Mouse (Mus musculus): ENCODE results near the gene Gm20661. TPM values are rescaled to one million over a fixed set of nuclear protein-coding genes. Genes with fewer than 3 reads are reported as not detected.
A peak's percentile ranks its signal among the peaks of the same experiment; 100 is the strongest.

Gm20661 gene
- 0.58 and 1.8 TPM in 2 replicates for polyA plus RNA-seq (2014; fragmentation: Nextera tagmentation; extraction: Ambion mirVana)

DNA sequence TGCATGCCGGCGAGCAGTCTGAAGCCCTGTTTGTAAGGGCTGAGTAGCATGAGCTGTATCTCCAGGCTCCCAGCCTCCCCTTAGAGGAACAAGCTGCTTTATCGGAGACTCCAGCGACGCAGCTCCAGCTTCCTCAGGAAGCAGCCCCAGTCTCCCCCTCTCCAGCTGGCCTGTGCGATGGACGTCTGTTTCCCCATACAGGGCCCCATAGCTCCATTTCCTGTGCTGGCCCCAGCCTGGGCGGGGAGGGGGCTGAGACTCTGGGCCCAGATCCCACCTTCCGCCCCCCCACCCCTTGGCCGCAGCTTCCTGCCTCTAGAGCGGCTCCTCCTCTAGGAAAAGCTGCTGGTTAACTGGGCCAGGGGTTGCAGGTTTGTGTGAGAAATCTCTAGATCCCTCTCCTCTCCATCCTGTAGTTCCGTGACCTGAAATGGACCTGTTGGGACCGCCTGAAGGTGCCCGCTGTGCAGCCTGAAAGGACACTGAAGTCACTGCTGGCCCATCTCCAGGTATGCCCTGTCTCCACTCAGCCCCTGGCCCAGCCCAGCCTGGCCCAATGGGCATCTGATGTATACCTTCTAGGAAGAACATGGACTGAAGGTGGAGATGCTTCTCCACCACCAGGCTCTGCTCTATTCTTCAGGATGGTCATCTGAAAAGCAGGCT is at the start of gene Gm20661:
TSS of gene Gm20661 (plus strand) at position 378 of the 666 bp plus-strand sequence.
- 0 out of 2 replicates have a peak, but pooled peaks have one; percentile 12 for ATAC-seq (ENCODE audit: low read depth)
- H3K27ac ChIP-seq (ENCODE audit: low read depth, low read length) = peak within 1 kb of the TSS; percentile 82
- 0 out of 2 replicates have a peak within 1 kb of the TSS, but pooled peaks have one; percentile 29 for H3K9ac ChIP-seq (replicated peaks; ENCODE audit: low read depth, low read length)
- 56% methylated on average over 14 of the region's 14 CpGs for WGBS
- H3K4me3 ChIP-seq (ENCODE audit: low read depth, low read length) = peak within 1 kb of the TSS; percentile 46; the same call in 1 of the 2 replicates
- no peaks in the 10 kb centered on the region for H3K36me3 ChIP-seq (ENCODE audit: control insufficient read depth, insufficient read depth, low read length)
- no peaks in the 10 kb centered on the region for H3K9me3 ChIP-seq (ENCODE audit: control insufficient read depth, low read length)
- no peaks in the 10 kb centered on the region for H3K4me1 ChIP-seq (ENCODE audit: control insufficient read depth, insufficient read depth, low read length)
- H3K27me3 ChIP-seq (ENCODE audit: control insufficient read depth, insufficient read depth, low read length) = peaks cover 9% of the 10 kb centered on the region
- peak within 1 kb of the TSS; percentile 67; the same call in 1 of the 2 replicates for H3K4me2 ChIP-seq (ENCODE audit: low read depth, low read length)

DNA sequence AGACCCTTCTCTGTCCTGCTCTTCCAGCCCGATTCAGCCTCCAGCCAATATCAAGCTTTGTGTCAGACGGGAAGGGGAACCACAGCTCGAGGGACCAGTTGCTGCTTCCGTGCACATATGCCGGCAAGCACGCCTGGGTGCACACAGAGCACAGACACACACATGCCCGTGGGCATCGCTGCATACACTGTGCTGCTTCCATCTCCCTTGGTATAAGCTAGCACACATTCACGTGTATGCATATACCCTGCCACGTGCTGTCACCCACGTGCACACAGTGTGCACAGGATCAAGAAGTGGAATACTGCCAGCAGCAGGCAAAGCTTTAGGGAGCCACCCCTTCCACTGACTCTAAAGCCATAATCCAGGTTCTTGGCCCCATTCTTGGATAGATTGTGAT is 48.7 kb upstream of the Gm20661 start:
- H3K27ac ChIP-seq (ENCODE audit: low read depth, low read length) = no peak overlapping the region
- H3K4me2 ChIP-seq (ENCODE audit: low read depth, low read length) = no peak overlapping the region
- H3K36me3 ChIP-seq (ENCODE audit: control insufficient read depth, insufficient read depth, low read length) = no peaks in the 10 kb centered on the region
- H3K4me3 ChIP-seq (ENCODE audit: low read depth, low read length) = no peak overlapping the region
- 69% methylated on average over 11 of the region's 11 CpGs for WGBS
- no peak overlapping the region for H3K9ac ChIP-seq (replicated peaks; ENCODE audit: low read depth, low read length)
- no peak for ATAC-seq (ENCODE audit: low read depth)
- H3K9me3 ChIP-seq (ENCODE audit: control insufficient read depth, low read length) = no peaks in the 10 kb centered on the region
- no peaks in the 10 kb centered on the region; the same call in 1 of the 2 replicates for H3K27me3 ChIP-seq (ENCODE audit: control insufficient read depth, insufficient read depth, low read length)
- peaks cover 13% of the 10 kb centered on the region for H3K4me1 ChIP-seq (ENCODE audit: control insufficient read depth, insufficient read depth, low read length)

DNA sequence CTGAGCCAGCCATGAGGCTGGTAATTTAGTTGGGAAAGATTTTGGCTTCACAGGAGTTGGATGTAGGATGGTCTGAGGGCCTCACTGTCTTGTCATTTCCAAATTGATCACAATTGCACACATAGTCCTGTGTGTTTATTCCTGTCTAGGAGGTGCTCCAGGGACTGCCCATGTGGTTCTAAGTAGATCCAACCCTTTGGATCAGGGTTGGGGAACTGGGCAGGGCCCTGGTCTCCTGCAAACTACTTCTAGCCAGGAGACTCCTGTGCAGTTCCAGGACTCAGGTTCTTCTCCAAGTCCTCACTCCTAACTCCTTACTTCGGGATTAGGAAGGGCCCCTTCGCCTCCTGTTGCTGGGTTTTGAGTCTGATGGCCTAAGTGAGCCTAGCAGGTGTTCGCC is 47.5 kb upstream of the Gm20661 start, which contains the start of gene Camkv:
TSS of gene Camkv (plus strand) at position 301 of the 400 bp plus-strand sequence.
- Histone ChIP-seq H3K27me3 (ENCODE audit: control insufficient read depth, insufficient read depth, low read length) (no peaks in the 10 kb centered on the region; the same call in 1 of the 2 replicates), H3K4me3 (ENCODE audit: low read depth, low read length) (peak within 1 kb of the TSS; percentile 43), H3K9me3 (ENCODE audit: control insufficient read depth, low read length) (no peaks in the 10 kb centered on the region), H3K9ac (replicated peaks; ENCODE audit: low read depth, low read length) (peak within 1 kb of the TSS; percentile 59), H3K27ac (ENCODE audit: low read depth, low read length) (no peak within 1 kb of the TSS), H3K4me2 (ENCODE audit: low read depth, low read length) (peak within 1 kb of the TSS; percentile 81), H3K4me1 (ENCODE audit: control insufficient read depth, insufficient read depth, low read length) (peaks cover 13% of the 10 kb centered on the region), H3K36me3 (ENCODE audit: control insufficient read depth, insufficient read depth, low read length) (no peaks in the 10 kb centered on the region)
- no peak for ATAC-seq (ENCODE audit: low read depth)
- WGBS = 7% methylated on average over 3 of the region's 3 CpGs

DNA sequence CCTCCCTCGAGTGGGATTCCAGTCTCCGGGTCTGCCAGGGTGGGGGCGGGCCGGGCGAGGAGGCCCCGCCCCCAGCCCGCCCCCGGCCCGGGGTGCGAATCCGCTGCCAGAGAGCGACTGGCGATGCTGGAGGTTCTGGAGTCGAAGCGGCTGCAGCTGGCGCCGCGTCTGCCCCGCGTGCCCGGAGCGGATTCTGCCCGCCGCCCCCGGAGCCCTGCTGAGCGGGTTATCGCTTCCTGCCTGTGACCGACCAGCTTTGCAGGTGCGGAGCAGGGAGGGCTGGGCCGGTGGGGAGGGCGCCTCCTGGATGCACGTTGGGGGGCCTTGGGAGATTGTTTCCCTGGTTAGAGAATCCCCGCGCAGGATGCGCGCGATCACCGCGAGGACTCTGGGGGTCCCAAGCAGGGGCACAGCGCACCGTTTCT is 47.1 kb upstream of the Gm20661 start:
- Histone ChIP-seq H3K4me2 (ENCODE audit: low read depth, low read length) (peak overlapping the region; percentile 81), H3K9me3 (ENCODE audit: control insufficient read depth, low read length) (no peaks in the 10 kb centered on the region), H3K36me3 (ENCODE audit: control insufficient read depth, insufficient read depth, low read length) (no peaks in the 10 kb centered on the region), H3K9ac (replicated peaks; ENCODE audit: low read depth, low read length) (peak overlapping the region; percentile 59), H3K27me3 (ENCODE audit: control insufficient read depth, insufficient read depth, low read length) (no peaks in the 10 kb centered on the region; the same call in 1 of the 2 replicates), H3K4me3 (ENCODE audit: low read depth, low read length) (peak overlapping the region; percentile 43), H3K4me1 (ENCODE audit: control insufficient read depth, insufficient read depth, low read length) (peaks cover 13% of the 10 kb centered on the region), H3K27ac (ENCODE audit: low read depth, low read length) (no peak overlapping the region)
- 1% methylated on average over 41 of the region's 41 CpGs for WGBS
- ATAC-seq (ENCODE audit: low read depth) = peak; percentile 61; the same call in 1 of the 2 replicates

DNA sequence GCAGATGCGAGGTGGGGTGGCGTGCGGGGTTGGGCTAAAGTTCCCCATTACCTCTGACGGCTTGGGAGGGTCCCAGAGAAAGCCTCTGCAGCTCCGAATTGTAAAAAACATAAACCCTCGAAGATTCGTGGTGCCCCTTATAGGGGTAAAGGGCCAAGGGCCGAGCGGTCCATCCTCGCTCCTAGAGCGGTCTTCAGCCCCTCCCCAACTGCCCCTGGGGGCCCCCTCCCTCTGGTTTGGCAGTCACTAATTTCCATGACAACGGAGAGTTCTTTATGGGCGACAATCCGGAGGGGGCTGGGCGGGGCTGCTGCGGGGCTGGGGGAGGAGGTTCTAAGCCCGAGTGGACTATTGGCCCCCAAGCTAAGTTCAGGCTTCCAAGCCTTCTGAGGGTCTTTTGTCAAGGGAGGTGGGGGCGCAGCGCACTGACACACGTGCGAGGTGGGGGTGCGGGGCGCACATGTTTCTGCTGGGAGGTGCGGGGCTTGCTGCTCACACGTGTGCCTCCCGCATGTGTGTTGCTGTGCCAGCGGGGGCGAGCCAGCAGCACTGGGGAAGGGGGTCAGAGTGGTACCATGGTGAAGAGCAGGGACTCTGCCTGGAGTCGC is 46.5 kb upstream of the Gm20661 start:
- peak overlapping the region; percentile 43 for H3K4me3 ChIP-seq (ENCODE audit: low read depth, low read length)
- peak; percentile 60 for ATAC-seq (ENCODE audit: low read depth)
- H3K4me2 ChIP-seq (ENCODE audit: low read depth, low read length) = peak overlapping the region; percentile 81
- H3K4me1 ChIP-seq (ENCODE audit: control insufficient read depth, insufficient read depth, low read length) = peaks cover 13% of the 10 kb centered on the region
- H3K27ac ChIP-seq (ENCODE audit: low read depth, low read length) = no peak overlapping the region
- WGBS = under 1% methylated on average over 29 of the region's 29 CpGs
- no peaks in the 10 kb centered on the region for H3K9me3 ChIP-seq (ENCODE audit: control insufficient read depth, low read length)
- no peaks in the 10 kb centered on the region for H3K36me3 ChIP-seq (ENCODE audit: control insufficient read depth, insufficient read depth, low read length)
- peak overlapping the region; percentile 59 for H3K9ac ChIP-seq (replicated peaks; ENCODE audit: low read depth, low read length)
- H3K27me3 ChIP-seq (ENCODE audit: control insufficient read depth, insufficient read depth, low read length) = no peaks in the 10 kb centered on the region; the same call in 1 of the 2 replicates

DNA sequence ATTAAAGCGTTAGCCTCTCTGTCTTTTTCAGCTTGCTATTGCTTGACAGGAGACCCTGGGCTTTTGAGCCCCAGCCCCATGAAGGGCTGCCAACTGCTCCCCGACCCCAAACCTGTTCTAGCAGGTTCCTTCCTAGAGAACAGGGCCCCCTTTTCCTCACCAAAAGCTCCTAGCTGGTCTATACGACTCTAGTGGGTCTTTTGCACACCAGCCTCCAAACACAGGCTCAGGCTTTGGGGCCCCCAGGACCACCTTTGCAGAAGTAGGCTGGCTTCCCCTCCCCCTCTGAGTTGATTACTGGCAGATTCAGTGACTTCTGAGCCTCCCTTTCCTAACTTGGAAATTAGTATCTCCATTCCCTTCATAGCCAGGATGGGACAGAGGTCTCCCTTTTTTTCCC is 46.0 kb upstream of the Gm20661 start:
- no peak overlapping the region for H3K27ac ChIP-seq (ENCODE audit: low read depth, low read length)
- H3K9me3 ChIP-seq (ENCODE audit: control insufficient read depth, low read length) = no peaks in the 10 kb centered on the region
- no peaks in the 10 kb centered on the region; the same call in 1 of the 2 replicates for H3K27me3 ChIP-seq (ENCODE audit: control insufficient read depth, insufficient read depth, low read length)
- peak overlapping the region; percentile 59 for H3K9ac ChIP-seq (replicated peaks; ENCODE audit: low read depth, low read length)
- peak overlapping the region; percentile 43 for H3K4me3 ChIP-seq (ENCODE audit: low read depth, low read length)
- peak overlapping the region; percentile 81 for H3K4me2 ChIP-seq (ENCODE audit: low read depth, low read length)
- H3K36me3 ChIP-seq (ENCODE audit: control insufficient read depth, insufficient read depth, low read length) = no peaks in the 10 kb centered on the region
- 7% methylated on average over 3 of the region's 3 CpGs for WGBS
- ATAC-seq (ENCODE audit: low read depth) = peak; percentile 12; the same call in 1 of the 2 replicates
- H3K4me1 ChIP-seq (ENCODE audit: control insufficient read depth, insufficient read depth, low read length) = peaks cover 13% of the 10 kb centered on the region

DNA sequence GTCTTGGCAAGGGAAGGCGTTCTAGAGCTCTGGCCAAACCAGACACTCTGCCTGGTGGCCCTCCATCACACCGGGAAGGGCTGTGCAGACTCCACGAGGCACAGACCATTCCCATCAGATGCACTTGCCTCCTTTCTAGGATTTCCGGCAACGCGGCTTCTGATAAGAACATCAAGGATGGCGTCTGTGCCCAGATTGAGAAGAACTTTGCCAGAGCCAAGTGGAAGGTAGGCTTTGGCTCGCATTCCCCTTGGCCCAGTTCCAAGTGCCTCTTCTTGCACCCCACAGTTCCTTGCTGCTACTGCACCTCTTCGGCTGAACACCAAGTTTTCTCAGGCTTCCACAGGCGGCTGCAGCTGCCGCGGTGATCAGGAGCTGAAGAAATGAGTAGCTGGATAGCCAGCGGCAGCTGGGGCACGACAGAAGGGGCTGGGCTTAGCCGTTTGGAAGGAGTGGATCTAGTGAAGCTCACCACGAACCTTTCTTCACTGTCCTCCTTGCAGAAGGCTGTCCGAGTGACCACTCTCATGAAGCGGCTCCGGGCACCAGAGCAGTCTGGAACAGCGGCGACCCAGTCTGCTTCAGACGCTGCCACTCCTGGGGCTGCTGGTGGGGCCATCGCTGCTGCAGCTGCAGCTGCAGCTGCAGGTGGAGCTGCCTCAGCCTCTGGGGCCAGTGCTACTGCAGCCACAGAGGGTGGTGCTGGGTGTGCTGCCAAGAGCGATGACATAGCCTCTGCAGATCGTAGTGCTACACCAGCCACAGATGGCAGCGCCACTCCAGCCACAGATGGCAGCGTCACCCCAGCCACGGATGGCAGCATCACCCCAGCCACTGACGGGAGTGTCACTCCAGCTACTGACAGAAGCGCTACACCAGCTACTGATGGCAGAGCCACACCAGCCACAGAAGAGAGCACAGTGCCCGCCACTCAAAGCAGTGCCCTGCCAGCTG is 35.3 kb upstream of the Gm20661 start:
- no peaks in the 10 kb centered on the region for H3K9me3 ChIP-seq (ENCODE audit: control insufficient read depth, low read length)
- ATAC-seq (ENCODE audit: low read depth) = no peak
- H3K9ac ChIP-seq (replicated peaks; ENCODE audit: low read depth, low read length) = no peak overlapping the region
- H3K4me2 ChIP-seq (ENCODE audit: low read depth, low read length) = no peak overlapping the region
- H3K27ac ChIP-seq (ENCODE audit: low read depth, low read length) = no peak overlapping the region
- 90% methylated on average over 31 of the region's 31 CpGs for WGBS
- H3K4me3 ChIP-seq (ENCODE audit: low read depth, low read length) = no peak overlapping the region
- no peaks in the 10 kb centered on the region for H3K27me3 ChIP-seq (ENCODE audit: control insufficient read depth, insufficient read depth, low read length)
- peaks cover 3% of the 10 kb centered on the region; the same call in 1 of the 2 replicates for H3K36me3 ChIP-seq (ENCODE audit: control insufficient read depth, insufficient read depth, low read length)
- H3K4me1 ChIP-seq (ENCODE audit: control insufficient read depth, insufficient read depth, low read length) = 0 out of 2 replicates have a peak, but pooled peaks cover 4% of the 10 kb centered on the region

DNA sequence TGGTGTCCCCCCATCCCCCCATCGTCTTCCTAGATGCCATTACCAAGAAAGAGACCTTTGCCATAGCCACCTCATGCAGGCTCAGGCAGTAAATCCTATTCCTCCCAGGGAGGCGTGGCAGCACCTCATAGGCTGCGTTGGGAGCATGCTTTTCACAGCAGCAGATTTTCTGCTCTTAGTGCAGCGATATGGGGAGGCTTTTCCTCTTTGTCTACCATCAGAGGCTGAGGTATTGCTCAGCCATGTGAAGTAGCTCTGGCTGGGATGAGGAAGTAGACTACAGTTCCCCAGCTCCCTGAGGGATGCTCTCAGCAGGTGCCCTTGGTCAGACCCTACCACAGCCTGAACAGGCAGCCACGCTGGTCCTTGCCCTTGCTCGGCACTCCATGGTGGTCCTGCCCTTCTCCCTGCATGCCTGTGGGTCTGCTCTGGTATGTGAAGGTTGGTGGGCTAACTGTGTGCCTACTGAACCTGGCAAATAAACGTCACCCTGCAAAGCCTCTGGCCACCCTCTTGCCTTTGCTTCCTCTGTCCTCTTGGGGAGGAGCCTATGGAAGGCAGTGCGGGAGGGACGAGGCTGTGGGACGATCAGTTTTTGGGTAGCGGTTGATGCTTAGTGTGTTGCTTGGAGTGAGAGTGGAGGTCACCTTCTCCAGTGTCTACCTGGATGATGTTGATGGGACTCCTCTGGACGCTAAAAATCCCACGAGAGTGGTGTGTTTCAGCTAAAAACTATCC is 33.5 kb upstream of the Gm20661 start:
- no peak for ATAC-seq (ENCODE audit: low read depth)
- peaks cover 3% of the 10 kb centered on the region; the same call in 1 of the 2 replicates for H3K36me3 ChIP-seq (ENCODE audit: control insufficient read depth, insufficient read depth, low read length)
- 84% methylated on average over 13 of the region's 13 CpGs for WGBS

More for the DNA sequence above, 33.5 kb upstream of the Gm20661 start:
- no peak overlapping the region for H3K4me3 ChIP-seq (ENCODE audit: low read depth, low read length)
- H3K9me3 ChIP-seq (ENCODE audit: control insufficient read depth, low read length) = no peaks in the 10 kb centered on the region
- no peaks in the 10 kb centered on the region for H3K27me3 ChIP-seq (ENCODE audit: control insufficient read depth, insufficient read depth, low read length)
- no peak overlapping the region for H3K4me2 ChIP-seq (ENCODE audit: low read depth, low read length)
- no peak overlapping the region for H3K27ac ChIP-seq (ENCODE audit: low read depth, low read length)
- 0 out of 2 replicates have a peak, but pooled peaks cover 4% of the 10 kb centered on the region for H3K4me1 ChIP-seq (ENCODE audit: control insufficient read depth, insufficient read depth, low read length)
- H3K9ac ChIP-seq (replicated peaks; ENCODE audit: low read depth, low read length) = no peak overlapping the region

Data from neural tube, embryonic 14.5 days (tissue).